Mouse (Mus musculus): ENCODE measurements around the gene Dmgdh.

Gene Dmgdh

DNA sequence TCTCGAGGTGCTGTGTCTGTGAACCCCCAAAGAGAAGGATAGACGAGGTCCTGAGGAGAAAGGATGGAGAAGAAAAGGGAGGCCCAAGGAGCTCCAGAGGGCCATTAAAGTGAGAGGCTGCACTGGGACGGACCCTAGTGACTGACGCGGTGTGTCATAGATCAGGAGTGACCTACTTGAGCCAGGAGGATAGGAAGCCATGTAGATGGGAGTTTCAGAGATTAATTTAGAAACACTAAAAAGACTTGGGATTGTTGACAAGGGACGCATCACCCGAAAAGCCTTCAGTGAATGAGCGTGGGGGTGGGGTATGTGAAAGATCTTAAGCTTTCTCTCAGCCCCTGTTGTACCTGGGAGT is 98.0 kb downstream of the Dmgdh start:
- no peak for DNase-seq (ENCODE audit: low spot score in 2 of 2)

- no peak for DNase-seq (ENCODE audit: low spot score in 2 of 2)
Observed at GRCm38 (mm10) chr13:93772861-93773260, 98.6 kb downstream of the Dmgdh start.

- DNase-seq (ENCODE audit: low spot score in 2 of 2): no peak
Observed at GRCm38 (mm10) chr13:93773704-93774315, 99.6 kb downstream of the Dmgdh start.

- DNase-seq (ENCODE audit: low spot score in 2 of 2): no peak
Observed at GRCm38 (mm10) chr13:93782823-93783222, 108.6 kb downstream of the Dmgdh start.

DNA sequence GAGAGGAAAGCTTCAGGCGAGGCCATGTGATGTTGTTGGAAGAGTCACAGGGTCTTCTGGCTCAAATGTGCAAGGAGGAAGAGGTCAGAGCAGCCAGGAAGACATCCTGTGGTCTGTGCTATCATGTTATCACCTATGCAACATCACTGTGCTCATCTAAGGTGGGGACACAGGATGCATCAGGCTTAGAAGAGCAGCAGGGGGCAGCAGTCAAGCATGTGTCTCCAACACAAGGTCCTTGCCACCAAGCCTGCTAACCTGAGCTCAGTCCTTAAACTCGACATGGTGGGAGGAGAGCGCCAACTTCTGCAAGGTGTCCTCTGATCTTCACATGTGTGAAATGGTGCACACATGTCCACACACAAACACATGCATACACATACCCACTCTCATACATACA is 111.1 kb downstream of the Dmgdh start:
- no peak for DNase-seq (ENCODE audit: low spot score in 2 of 2)

GRCm38 (mm10) chr13:93786051-93786450 is 111.8 kb downstream of the Dmgdh start:
- no peak for DNase-seq (ENCODE audit: low spot score in 2 of 2)

DNA sequence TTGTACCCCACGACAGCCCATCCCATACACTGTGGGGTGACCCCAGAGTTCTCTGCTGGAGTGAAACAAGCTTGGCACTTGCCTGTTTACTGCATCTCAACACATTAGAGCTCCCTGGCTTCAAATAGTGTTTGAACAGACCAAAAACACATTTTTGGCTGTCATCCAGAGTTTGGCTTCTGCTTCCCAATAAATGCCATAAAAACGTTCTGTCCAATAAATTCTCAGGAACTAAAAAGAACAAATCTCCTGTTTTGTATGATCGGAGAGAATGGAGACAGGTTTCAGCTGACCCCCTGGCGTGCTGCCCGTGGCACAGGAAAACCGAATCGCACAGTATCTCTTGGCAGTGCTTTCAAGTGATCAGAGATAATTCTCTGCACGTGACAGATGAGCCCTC is 113.4 kb downstream of the Dmgdh start:
- DNase-seq (ENCODE audit: low spot score in 2 of 2): no peak

- no peak for DNase-seq (ENCODE audit: low spot score in 2 of 2)
Observed at GRCm38 (mm10) chr13:93792945-93793642, 118.9 kb downstream of the Dmgdh start.

GRCm38 (mm10) chr13:93793643-93794182 is 119.5 kb downstream of the Dmgdh start:
- DNase-seq (ENCODE audit: low spot score in 2 of 2): no peak

DNA sequence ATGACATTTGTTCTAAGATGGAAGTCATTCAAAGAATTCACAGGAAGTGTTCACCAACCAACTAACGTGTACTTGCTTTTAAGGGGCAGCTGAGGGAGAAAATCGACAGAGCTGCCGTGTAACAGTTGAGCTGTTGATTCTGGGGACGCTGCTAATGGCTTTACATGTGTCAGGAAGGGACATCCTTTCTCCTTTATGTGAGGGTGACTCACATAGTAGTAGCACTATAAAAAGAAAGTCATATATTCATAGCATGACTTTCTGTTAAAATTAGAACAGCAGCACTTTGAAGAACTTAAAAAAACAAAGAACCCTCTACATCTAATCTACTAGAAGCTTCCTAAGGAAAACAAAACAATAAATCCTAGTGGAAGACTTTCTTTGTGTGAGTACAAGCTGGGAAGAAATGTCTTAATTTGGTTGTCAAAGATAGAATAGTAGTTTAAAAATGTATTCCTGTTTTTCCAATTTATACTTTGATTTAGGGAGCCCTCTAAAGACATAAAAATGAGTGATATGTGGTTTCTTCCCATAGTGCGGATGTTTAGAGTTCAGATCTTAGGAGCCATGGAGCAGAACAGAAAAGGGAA is 122.9 kb downstream of the Dmgdh start:
- no peak for DNase-seq (ENCODE audit: low spot score in 2 of 2)
